Mouse (Mus musculus) midbrain, postnatal 0 days (tissue): ENCODE results near the gene Ninj1. TPM values are rescaled to one million over a fixed set of nuclear protein-coding genes. Genes with fewer than 3 reads are reported as not detected.
A peak's percentile ranks its signal among the peaks of the same experiment; 100 is the strongest.

Experiments
- ATAC-seq: fragments of 200-750 bp; cut with Nextera tagmentation; 2 replicates; pipeline ENCODE4 v1.8.0; 2017; ENCODE audit warnings: moderate number of reproducible peaks, mild to moderate bottlenecking, moderate TSS enrichment, moderate library complexity; ENCODE audit not compliant: low FRiP score
- DNase-seq: peaks from one replicate; pipeline ENCODE4 v3.0.0-alpha.2; 2015; ENCODE audit warnings: low spot score
- H3K27ac ChIP-seq: fragments of 300-500 bp; sonication (generic); 2 replicates; pipeline ENCODE4 v1.5.1; 2014; ENCODE audit warnings: low read depth, mild to moderate bottlenecking, low read length, mixed read lengths
- H3K27me3 ChIP-seq: fragments of 300-500 bp; sonication (generic); 2 replicates; pipeline ENCODE4 v1.6.1; 2014; ENCODE audit warnings: low read length, control low read depth, mixed read lengths; ENCODE audit not compliant: insufficient read depth
- H3K36me3 ChIP-seq: fragments of 300-500 bp; sonication (generic); 2 replicates; pipeline ENCODE4 v1.6.1; 2014; ENCODE audit warnings: low read length, control low read depth, mixed read lengths; ENCODE audit not compliant: insufficient read depth
- H3K4me1 ChIP-seq: fragments of 300-500 bp; sonication (generic); 2 replicates; pipeline ENCODE4 v1.6.1; 2014; ENCODE audit warnings: mild to moderate bottlenecking, control low read depth, antibody characterized with exemption, low read length, mixed read lengths; ENCODE audit not compliant: insufficient read depth
- H3K4me2 ChIP-seq: fragments of 300-500 bp; sonication (generic); 2 replicates; pipeline ENCODE4 v1.6.1; 2014; ENCODE audit warnings: low read depth, mild to moderate bottlenecking, low read length, mixed read lengths; ENCODE audit not compliant: poor library complexity, severe bottlenecking
- H3K4me3 ChIP-seq: fragments of 300-500 bp; sonication (generic); 2 replicates; pipeline ENCODE4 v1.5.1; 2014; ENCODE audit warnings: low read depth, mild to moderate bottlenecking, low read length, moderate library complexity
- H3K9ac ChIP-seq: fragments of 300-500 bp; sonication (generic); replicated peaks from 2 replicates; pipeline ENCODE4 v1.6.1; 2014; ENCODE audit warnings: mild to moderate bottlenecking, low read length, moderate library complexity, mixed read lengths; ENCODE audit not compliant: poor library complexity, severe bottlenecking
- H3K9me3 ChIP-seq: fragments of 300-500 bp; sonication (generic); 2 replicates; pipeline ENCODE4 v1.6.1; 2016; ENCODE audit warnings: low read length, control low read depth
- CTCF ChIP-seq: IDR thresholded peaks from 2 replicates; pipeline ENCODE4 v1.5.1; 2016; ENCODE audit warnings: antibody characterized with exemption, mild to moderate bottlenecking
- WGBS: fragments of 180-500 bp; shearing (Covaris S2); extraction: QIAGEN DNeasy Blood & Tissue Kit; methylation state at CpG from one replicate; pipeline ENCODE4 v1.1.7; 2014; 5-methylcytosine and 5-hydroxymethylcytosine counted together
- polyA plus RNA-seq: library from polyadenylated mRNA; unstranded; fragments of >200 nt; fragmentation: Nextera tagmentation; extraction: Ambion mirVana; gene quantifications from 2 replicates; pipeline ENCODE4 v1.2.1, GENCODE M21; 2015
- total RNA-seq: library from RNA; depleted of rRNA; stranded (reverse); fragments of >200 nt; gene quantifications from 2 replicates; pipeline ENCODE4 v1.2.3, GENCODE M21; 2014

Gene Ninj1
- total and polyA plus RNA-seq, 2 experiments from 2014 or later: 29.7 to 34.8 TPM

DNA sequence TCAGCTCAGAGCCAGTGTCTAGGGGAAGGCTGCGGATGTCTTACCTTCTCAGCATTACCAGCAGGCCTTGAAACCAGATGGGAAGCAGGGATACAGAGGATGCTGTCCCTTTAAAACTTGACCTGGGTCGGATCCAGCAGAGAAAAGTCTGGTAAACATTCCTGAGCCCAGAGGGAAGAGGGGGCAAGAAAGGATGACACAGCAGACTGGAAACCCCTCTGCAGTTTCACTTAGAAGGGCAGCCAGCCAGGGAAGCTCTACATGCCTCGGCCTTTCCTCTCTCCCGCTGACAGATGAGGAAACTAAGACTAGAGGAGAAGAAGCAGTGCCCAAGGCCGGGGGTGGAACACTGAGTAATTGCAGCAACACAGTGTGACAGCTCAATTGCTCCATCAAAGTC is 3.6 kb upstream of the Ninj1 start:
- Histone ChIP-seq H3K4me3 (no peak overlapping the region), H3K36me3 (no peaks in the 10 kb centered on the region), H3K4me1 (no peaks in the 10 kb centered on the region), H3K9ac (no peak overlapping the region), H3K4me2 (no peak overlapping the region), H3K9me3 (no peaks in the 10 kb centered on the region), H3K27ac (no peak overlapping the region), H3K27me3 (no peaks in the 10 kb centered on the region)
- TF ChIP-seq CTCF: no peak
- DNase-seq (no peak), ATAC-seq (no peak)
- WGBS: 61% methylated on average over 5 of the region's 5 CpGs

DNA sequence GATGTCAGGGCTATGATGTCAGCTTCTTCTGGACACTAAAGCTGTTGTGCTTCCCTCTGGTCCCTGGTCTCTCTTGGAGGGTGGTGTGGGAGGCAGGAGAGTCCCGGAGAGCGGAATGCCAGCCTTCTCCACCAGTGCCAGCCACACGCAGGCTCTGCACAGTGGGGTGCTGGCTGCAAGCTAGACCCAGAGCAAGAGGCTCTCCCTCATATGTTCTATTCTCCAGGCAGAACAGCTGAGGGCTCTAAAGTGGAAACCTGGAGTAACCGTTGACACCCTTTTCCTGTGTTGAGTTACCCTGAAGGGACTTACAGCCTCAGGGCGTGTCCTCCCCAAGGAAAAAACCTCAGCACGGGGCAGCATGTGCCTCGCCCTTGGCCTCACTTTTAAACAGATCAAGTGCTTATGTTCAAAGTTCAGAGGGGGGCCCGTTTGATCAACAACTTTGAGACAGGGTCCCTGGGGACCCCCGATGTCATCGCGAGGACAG is 442 bp upstream of the Ninj1 start:
- no peaks in the 10 kb centered on the region for H3K36me3 ChIP-seq
- H3K9me3 ChIP-seq: no peaks in the 10 kb centered on the region
- 15% methylated on average over 11 of the region's 11 CpGs for WGBS
- H3K4me2 ChIP-seq: peak overlapping the region; percentile 98
- peak overlapping the region; percentile 70 for H3K9ac ChIP-seq
- ATAC-seq (no peak), DNase-seq (no peak)
- H3K27me3 ChIP-seq: no peaks in the 10 kb centered on the region
- no peak for TF ChIP-seq CTCF
- no peaks in the 10 kb centered on the region for H3K4me1 ChIP-seq
- peak overlapping the region; percentile 77 for H3K4me3 ChIP-seq
- H3K27ac ChIP-seq: no peak overlapping the region; the same call in 1 of the 2 replicates

DNA sequence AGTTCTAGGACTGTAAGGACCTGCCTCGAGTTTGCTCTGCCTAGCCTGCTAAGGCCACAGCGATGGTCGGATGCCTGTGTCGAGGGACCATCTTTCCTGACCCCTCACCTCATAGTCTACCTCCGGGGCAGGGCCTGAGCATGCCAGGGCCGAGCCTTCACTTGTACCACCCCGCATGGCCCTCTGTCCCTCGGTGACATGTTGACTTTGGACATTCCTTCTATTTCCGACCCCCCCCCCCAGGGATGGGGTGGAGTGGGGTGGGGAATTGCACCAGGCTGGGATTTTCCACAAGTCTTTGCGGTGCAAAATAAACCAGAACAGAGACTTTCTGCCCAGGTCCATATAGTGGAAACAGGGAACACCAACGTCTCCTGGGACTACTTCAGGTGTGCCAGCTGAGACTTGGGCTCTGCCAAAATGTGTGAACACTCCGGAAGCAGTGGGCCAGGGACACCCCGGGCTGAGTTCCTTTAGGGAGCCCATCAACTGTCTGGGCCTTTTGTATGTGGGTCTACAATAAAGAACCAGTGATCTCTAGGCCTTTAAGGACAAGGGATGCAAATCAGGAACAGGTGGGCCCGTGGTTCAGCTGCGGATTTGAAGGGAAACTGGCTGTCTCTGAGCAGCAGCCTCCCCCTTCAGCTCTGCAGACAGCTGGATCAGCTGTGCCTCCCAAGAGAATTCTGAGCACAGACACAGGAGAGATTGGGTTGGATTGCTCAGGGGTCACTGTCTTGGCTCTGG is 1.1 kb downstream of the Ninj1 start:
- ATAC-seq (no peak; the same call in 1 of the 2 replicates), DNase-seq (no peak)
- no peaks in the 10 kb centered on the region for H3K4me1 ChIP-seq
- 27% methylated on average over 15 of the region's 15 CpGs for WGBS
- peak overlapping the region; percentile 98 for H3K4me2 ChIP-seq
- no peaks in the 10 kb centered on the region for H3K9me3 ChIP-seq
- H3K9ac ChIP-seq: peak overlapping the region; percentile 70
- peak overlapping the region; percentile 77 for H3K4me3 ChIP-seq
- TF ChIP-seq CTCF: no peak
- H3K27me3 ChIP-seq: no peaks in the 10 kb centered on the region
- H3K36me3 ChIP-seq: no peaks in the 10 kb centered on the region
- no peak overlapping the region for H3K27ac ChIP-seq

DNA sequence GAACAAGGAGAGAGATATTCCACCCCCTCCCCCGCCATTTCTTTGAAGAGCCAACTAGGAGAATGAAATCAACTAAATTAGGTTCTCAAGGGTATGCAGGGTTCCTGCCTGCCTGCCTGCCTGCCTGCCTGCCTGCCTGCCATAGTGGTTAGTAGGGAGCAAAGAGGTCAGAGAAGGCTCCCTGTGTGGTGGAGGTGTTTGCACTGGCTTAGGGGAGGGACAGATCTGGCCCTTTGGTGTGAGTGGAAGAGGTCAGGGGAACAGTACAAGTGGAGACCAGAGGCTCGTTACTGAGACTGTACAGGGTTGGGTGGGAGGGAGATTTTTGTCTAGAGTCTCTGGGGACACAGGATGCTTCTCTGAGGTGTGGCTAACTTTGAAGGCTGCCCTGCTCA is 1.7 kb downstream of the Ninj1 start:
- no peak for ATAC-seq
- 53% methylated on average over 2 of the region's 2 CpGs for WGBS

DNA sequence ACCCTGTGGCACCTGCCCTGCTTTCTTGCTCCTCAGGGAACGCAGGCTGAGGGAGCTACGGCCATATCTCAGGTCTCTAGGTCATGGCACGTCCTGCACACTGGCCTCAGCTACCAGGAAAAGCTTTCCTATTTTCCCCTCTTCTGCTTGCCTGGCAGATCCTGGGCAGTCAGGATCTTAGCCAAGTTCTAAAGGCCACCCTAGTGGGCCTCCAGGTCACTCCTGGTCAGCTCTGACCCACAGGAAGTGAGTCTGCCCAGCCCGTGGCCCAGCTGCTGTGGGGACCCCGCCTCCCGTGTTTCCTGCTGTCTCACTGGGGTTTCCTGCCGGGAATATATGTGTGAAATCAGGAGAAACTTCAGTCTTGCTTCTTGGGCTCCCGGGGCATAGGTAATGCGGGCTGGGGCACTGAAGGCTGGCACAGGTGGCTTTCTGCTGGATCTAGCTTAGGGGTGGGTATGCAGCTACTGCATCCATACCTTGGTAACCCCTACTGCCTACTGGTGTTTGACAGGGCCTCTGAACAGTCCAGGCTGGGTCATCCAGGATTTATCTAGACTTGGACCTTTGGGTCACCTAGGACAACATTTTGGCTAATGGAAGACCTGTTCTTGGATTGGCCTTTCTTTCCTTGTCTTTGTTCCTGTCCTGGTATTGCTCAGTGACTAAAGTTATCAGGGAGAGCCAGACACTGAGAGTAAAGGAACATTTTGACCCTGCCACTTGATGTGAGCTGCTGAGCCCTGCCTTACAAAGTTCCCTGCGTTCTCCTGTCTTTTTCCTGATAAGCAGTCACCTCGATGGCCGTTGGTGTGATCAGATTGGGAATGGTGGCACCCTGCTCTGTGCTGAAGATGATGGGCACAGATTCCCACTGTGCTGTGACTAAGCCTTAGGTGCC is 2.9 kb downstream of the Ninj1 start:
- Histone ChIP-seq H3K27me3 (no peaks in the 10 kb centered on the region), H3K36me3 (no peaks in the 10 kb centered on the region; the same call in 1 of the 2 replicates), H3K9ac (no peak overlapping the region), H3K4me1 (no peaks in the 10 kb centered on the region), H3K27ac (no peak overlapping the region), H3K4me2 (no peak overlapping the region), H3K4me3 (no peak overlapping the region), H3K9me3 (no peaks in the 10 kb centered on the region)
- 84% methylated on average over 12 of the region's 12 CpGs for WGBS
- no peak for TF ChIP-seq CTCF
- DNase-seq (no peak), ATAC-seq (no peak)

More for the DNA sequence above, 1.7 kb downstream of the Ninj1 start:
- H3K9ac ChIP-seq: no peak overlapping the region
- no peaks in the 10 kb centered on the region for H3K27me3 ChIP-seq
- no peaks in the 10 kb centered on the region for H3K9me3 ChIP-seq
- no peak overlapping the region for H3K4me3 ChIP-seq
- no peak for DNase-seq
- 0 out of 2 replicates have a peak overlapping the region, but pooled peaks have one; percentile 98 for H3K4me2 ChIP-seq
- H3K27ac ChIP-seq: no peak overlapping the region
- TF ChIP-seq CTCF: no peak
- H3K4me1 ChIP-seq: no peaks in the 10 kb centered on the region
- no peaks in the 10 kb centered on the region for H3K36me3 ChIP-seq
